Mouse (Mus musculus) adrenal gland, postnatal 36 days (tissue): Measurements from ENCODE around the gene Abca9. TPM values are rescaled to one million over a fixed set of nuclear protein-coding genes. Genes with fewer than 3 reads are reported as not detected.

Experiments
- DNase-seq, 2 experiments: peaks; one replicate each; pipeline ENCODE4 v3.0.0; 2021; ENCODE audit warnings: mixed read lengths in 1 of 2
- total RNA-seq, 2 experiments: library from RNA; stranded (reverse); gene quantifications; 2 replicates each; pipeline ENCODE4 v1.2.3; 2021

Gene Abca9
- total RNA-seq, 2 experiments from 2014 or later = 18.7 to 19.9 TPM

GRCm38 (mm10) chr11:110061032-110061431 is 107.0 kb downstream of the Abca9 start:
- no peak for DNase-seq

- DNase-seq = no peak
These were observed 107.9 kb downstream of the Abca9 start for GRCm38 (mm10) chr11:110060127-110060526.

- DNase-seq = no peak
These were observed 114.3 kb downstream of the Abca9 start for GRCm38 (mm10) chr11:110053681-110054080.

Other genes starting within 250 kb of the Abca9 start
- gene Abca8b, start 172.4 kb downstream of the Abca9 start, total RNA-seq = 1 to 10 TPM; 6.9 to 8.2 TPM
- 10 to 100 TPM; 40.9 to 49.3 TPM for gene Abca8a, start 72.2 kb downstream of the Abca9 start, total RNA-seq
- 1 to 10 TPM; 2.9 to 3.5 TPM for gene Abca6, start 83.6 kb upstream of the Abca9 start, total RNA-seq
- gene Abca5, start 169.5 kb upstream of the Abca9 start, total RNA-seq = 10 to 100 TPM; 15.7 to 20.2 TPM
- gene Map2k6, start 230.9 kb upstream of the Abca9 start, total RNA-seq = 1 to 10 TPM; 2.0 to 6.4 TPM